Mouse (Mus musculus): ENCODE data around the gene Adgrb2. TPM values are rescaled to one million over a fixed set of nuclear protein-coding genes. Genes with fewer than 3 reads are reported as not detected.

The Adgrb2 gene
- total and polyA plus RNA-seq, 2 experiments, result 0.06 TPM; not detected in 1

DNA sequence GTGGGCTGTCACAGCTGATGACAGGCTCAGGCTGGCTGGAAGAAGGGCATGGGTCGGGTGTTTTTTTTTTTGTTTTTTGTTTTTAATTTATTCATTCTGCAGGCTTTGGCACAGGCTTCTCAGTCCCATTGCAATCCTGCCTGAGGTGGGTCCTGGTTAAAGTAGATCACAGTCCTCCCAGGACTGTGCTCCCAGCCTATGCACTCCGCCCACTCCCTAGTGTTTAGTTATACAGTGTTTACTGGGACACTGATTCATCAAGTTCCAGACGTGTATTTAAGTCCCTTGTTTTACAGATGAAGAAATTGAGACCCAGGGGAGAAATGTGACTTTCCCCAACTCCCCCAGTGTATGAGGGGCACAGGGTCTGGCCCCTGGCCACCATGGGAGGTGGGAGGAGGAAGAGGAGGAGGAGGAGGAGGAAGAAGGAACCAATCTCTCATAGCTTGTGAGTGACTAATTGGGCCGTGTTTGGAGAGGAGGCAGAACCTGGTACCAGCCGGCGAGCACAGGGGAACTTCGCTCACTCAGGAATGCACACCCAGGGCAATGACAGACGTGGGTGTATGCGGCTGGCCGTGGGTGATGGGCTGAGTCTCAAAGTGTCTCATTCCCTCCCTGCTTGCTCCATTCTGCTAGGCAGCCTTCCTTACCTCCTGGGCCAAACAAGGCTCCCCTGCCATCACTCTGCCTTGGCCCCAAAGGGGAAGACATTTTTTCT lies 39.0 kb downstream of the Adgrb2 start:
- Histone ChIP-seq H3K4me1 (ENCODE audit: control insufficient read depth, insufficient read depth, low read length) (no peaks in the 10 kb centered on the region), H3K36me3 (ENCODE audit: control insufficient read depth, insufficient read depth, low read length) (no peaks in the 10 kb centered on the region), H3K27ac (replicated peaks; ENCODE audit: insufficient read depth, low read depth, low read length) (no peak overlapping the region), H3K4me3 (ENCODE audit: insufficient read depth, low read depth, low read length) (no peak overlapping the region), H3K9ac (ENCODE audit: low read depth, low read length) (no peak overlapping the region), H3K79me2 (ENCODE audit: control insufficient read depth, insufficient read depth, low read length) (no peaks in the 10 kb centered on the region), H3K27me3 (ENCODE audit: control insufficient read depth, insufficient read depth, low read length) (no peaks in the 10 kb centered on the region)
- no peak for DNase-seq (ENCODE audit: extremely low read depth, low read depth, low spot score)
- TF ChIP-seq CTCF (IDR thresholded peaks at IDR 0.05; ENCODE audit: low read depth, low read length), result no peak
- TF ChIP-seq POLR2A (IDR thresholded peaks at IDR 0.05; ENCODE audit: extremely low read depth, insufficient read depth, low read length), result no peak
- 70% methylated on average over 10 of the region's 10 CpGs for whole genome bisulfite sequencing

- WGBS, result 38% methylated on average over 8 of the region's 8 CpGs
- Histone ChIP-seq H3K79me2 (ENCODE audit: control insufficient read depth, insufficient read depth, low read length) (no peaks in the 10 kb centered on the region), H3K9ac (ENCODE audit: low read depth, low read length) (no peak overlapping the region), H3K36me3 (ENCODE audit: control insufficient read depth, insufficient read depth, low read length) (no peaks in the 10 kb centered on the region), H3K4me1 (ENCODE audit: control insufficient read depth, insufficient read depth, low read length) (no peaks in the 10 kb centered on the region), H3K27me3 (ENCODE audit: control insufficient read depth, insufficient read depth, low read length) (no peaks in the 10 kb centered on the region), H3K4me3 (ENCODE audit: insufficient read depth, low read depth, low read length) (no peak overlapping the region), H3K27ac (replicated peaks; ENCODE audit: insufficient read depth, low read depth, low read length) (no peak overlapping the region)
- TF ChIP-seq CTCF (IDR thresholded peaks at IDR 0.05; ENCODE audit: low read depth, low read length) (no peak), POLR2A (IDR thresholded peaks at IDR 0.05; ENCODE audit: extremely low read depth, insufficient read depth, low read length) (no peak)
- DNase-seq (ENCODE audit: extremely low read depth, low read depth, low spot score), result no peak
These were observed 40.9 kb downstream of the Adgrb2 start for GRCm38 (mm10) chr4:130025544-130025943.

- WGBS, result 61% methylated on average over 2 of the region's 2 CpGs
- no peak overlapping the region for H3K4me3 ChIP-seq (ENCODE audit: insufficient read depth, low read depth, low read length)
- H3K27me3 ChIP-seq (ENCODE audit: control insufficient read depth, insufficient read depth, low read length), result no peaks in the 10 kb centered on the region
- H3K27ac ChIP-seq (replicated peaks; ENCODE audit: insufficient read depth, low read depth, low read length), result no peak overlapping the region
- no peaks in the 10 kb centered on the region for H3K4me1 ChIP-seq (ENCODE audit: control insufficient read depth, insufficient read depth, low read length)
- H3K36me3 ChIP-seq (ENCODE audit: control insufficient read depth, insufficient read depth, low read length), result no peaks in the 10 kb centered on the region
- H3K79me2 ChIP-seq (ENCODE audit: control insufficient read depth, insufficient read depth, low read length), result no peaks in the 10 kb centered on the region
- DNase-seq (ENCODE audit: extremely low read depth, low read depth, low spot score), result no peak
- no peak for TF ChIP-seq CTCF (IDR thresholded peaks at IDR 0.05; ENCODE audit: low read depth, low read length)
- no peak for TF ChIP-seq POLR2A (IDR thresholded peaks at IDR 0.05; ENCODE audit: extremely low read depth, insufficient read depth, low read length)
- no peak overlapping the region for H3K9ac ChIP-seq (ENCODE audit: low read depth, low read length)
These were observed 46.5 kb downstream of the Adgrb2 start for GRCm38 (mm10) chr4:130031146-130031545.

DNA sequence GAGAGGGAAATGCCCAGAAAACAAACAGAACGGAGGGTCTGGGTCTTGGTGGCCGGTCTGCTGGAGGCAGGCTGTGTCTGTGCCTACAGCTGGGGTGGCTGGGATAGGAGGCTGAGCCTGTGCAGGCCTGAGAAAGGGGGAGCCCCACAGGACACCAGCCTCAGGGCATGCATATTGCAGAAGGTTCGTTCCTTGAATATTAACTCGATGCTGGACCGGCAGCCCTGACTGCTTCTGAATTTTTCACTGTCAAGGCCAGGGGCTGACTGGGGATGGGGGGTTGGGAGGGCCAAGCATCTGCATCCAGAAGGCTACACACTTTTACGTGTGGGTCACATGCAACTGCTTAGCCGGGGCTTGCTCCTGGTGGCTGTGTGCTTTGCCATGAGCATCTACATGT lies 48.8 kb downstream of the Adgrb2 start:
- no peak for DNase-seq (ENCODE audit: extremely low read depth, low read depth, low spot score)
- no peaks in the 10 kb centered on the region for H3K79me2 ChIP-seq (ENCODE audit: control insufficient read depth, insufficient read depth, low read length)
- H3K9ac ChIP-seq (ENCODE audit: low read depth, low read length), result no peak overlapping the region
- H3K27me3 ChIP-seq (ENCODE audit: control insufficient read depth, insufficient read depth, low read length), result peaks cover 3% of the 10 kb centered on the region; the same call in 1 of the 2 replicates
- WGBS, result 77% methylated on average over 7 of the region's 7 CpGs
- no peak overlapping the region for H3K27ac ChIP-seq (replicated peaks; ENCODE audit: insufficient read depth, low read depth, low read length)
- no peak overlapping the region for H3K4me3 ChIP-seq (ENCODE audit: insufficient read depth, low read depth, low read length)
- no peak for TF ChIP-seq CTCF (IDR thresholded peaks at IDR 0.05; ENCODE audit: low read depth, low read length)
- no peak for TF ChIP-seq POLR2A (IDR thresholded peaks at IDR 0.05; ENCODE audit: extremely low read depth, insufficient read depth, low read length)
- no peaks in the 10 kb centered on the region for H3K36me3 ChIP-seq (ENCODE audit: control insufficient read depth, insufficient read depth, low read length)
- H3K4me1 ChIP-seq (ENCODE audit: control insufficient read depth, insufficient read depth, low read length), result no peaks in the 10 kb centered on the region

GRCm38 (mm10) chr4:130036112-130036511 lies 51.4 kb downstream of the Adgrb2 start:
- TF ChIP-seq CTCF (IDR thresholded peaks at IDR 0.05; ENCODE audit: low read depth, low read length), result peak; percentile 86
- TF ChIP-seq POLR2A (IDR thresholded peaks at IDR 0.05; ENCODE audit: extremely low read depth, insufficient read depth, low read length), result no peak
- no peak for DNase-seq (ENCODE audit: extremely low read depth, low read depth, low spot score)
- Histone ChIP-seq H3K27me3 (ENCODE audit: control insufficient read depth, insufficient read depth, low read length) (peaks cover 3% of the 10 kb centered on the region; the same call in 1 of the 2 replicates), H3K36me3 (ENCODE audit: control insufficient read depth, insufficient read depth, low read length) (no peaks in the 10 kb centered on the region), H3K4me1 (ENCODE audit: control insufficient read depth, insufficient read depth, low read length) (no peaks in the 10 kb centered on the region), H3K9ac (ENCODE audit: low read depth, low read length) (no peak overlapping the region), H3K4me3 (ENCODE audit: insufficient read depth, low read depth, low read length) (no peak overlapping the region), H3K27ac (replicated peaks; ENCODE audit: insufficient read depth, low read depth, low read length) (no peak overlapping the region), H3K79me2 (ENCODE audit: control insufficient read depth, insufficient read depth, low read length) (no peaks in the 10 kb centered on the region)
- WGBS, result 5% methylated on average over 8 of the region's 8 CpGs

Data from liver, adult 2 months (tissue).